Mouse (Mus musculus) kidney, postnatal 0 days (tissue): ENCODE results near the gene Zfp219. TPM values are rescaled to one million over a fixed set of nuclear protein-coding genes. Genes with fewer than 3 reads are reported as not detected.
"Not testable (repeated sequence)": the region's sequence is repeated elsewhere in the genome, so short reads cannot be mapped to it uniquely, and the experiment has no call there.

Source experiments
- ATAC-seq: fragments of 200-750 bp; cut with Nextera tagmentation; replicated peaks from 2 replicates; pipeline ENCODE4 v1.8.0; 2017; ENCODE audit warnings: low read depth, moderate number of reproducible peaks, moderate TSS enrichment, moderate library complexity; ENCODE audit not compliant: low FRiP score
- DNase-seq: peaks from one replicate; pipeline ENCODE4 v3.0.0-alpha.2; 2016; ENCODE audit warnings: low spot score
- H3K27ac ChIP-seq: fragments of 300-500 bp; sonication (generic); 2 replicates; pipeline ENCODE4 v1.5.1; 2014; ENCODE audit warnings: mild to moderate bottlenecking
- H3K27me3 ChIP-seq: fragments of 300-500 bp; sonication (generic); 2 replicates; pipeline ENCODE4 v1.6.1; 2014; ENCODE audit warnings: low read length, mixed read lengths; ENCODE audit not compliant: insufficient read depth
- H3K36me3 ChIP-seq: fragments of 300-500 bp; sonication (generic); 2 replicates; pipeline ENCODE4 v1.6.1; 2014; ENCODE audit warnings: low read length, mixed read lengths; ENCODE audit not compliant: insufficient read depth
- H3K4me1 ChIP-seq: fragments of 300-500 bp; sonication (generic); replicated peaks from 2 replicates; pipeline ENCODE4 v1.6.1; 2014; ENCODE audit warnings: antibody characterized with exemption, low read length, mixed read lengths; ENCODE audit not compliant: insufficient read depth
- H3K4me2 ChIP-seq: fragments of 300-500 bp; sonication (generic); 2 replicates; pipeline ENCODE4 v1.6.1; 2014; ENCODE audit warnings: mild to moderate bottlenecking, low read length, moderate library complexity, mixed read lengths
- H3K4me3 ChIP-seq: fragments of 300-500 bp; sonication (generic); replicated peaks from 2 replicates; pipeline ENCODE4 v1.5.1; 2014; ENCODE audit warnings: low read depth, low read length
- H3K9ac ChIP-seq: fragments of 300-500 bp; sonication (generic); 2 replicates; pipeline ENCODE4 v1.6.1; 2014; ENCODE audit warnings: low read depth, low read length
- H3K9me3 ChIP-seq: fragments of 300-500 bp; sonication (generic); replicated peaks from 2 replicates; pipeline ENCODE4 v1.6.1; 2016; ENCODE audit warnings: low read length, inconsistent platforms, mixed read lengths
- CTCF ChIP-seq: IDR thresholded peaks from 2 replicates; pipeline ENCODE4 v1.5.1; 2016; ENCODE audit warnings: antibody characterized with exemption, low read depth, mild to moderate bottlenecking, moderate library complexity
- WGBS: fragments of 180-500 bp; shearing (Covaris S2); extraction: QIAGEN DNeasy Blood & Tissue Kit; methylation state at CpG from one replicate; pipeline ENCODE4 v1.1.7; 2014; 5-methylcytosine and 5-hydroxymethylcytosine counted together
- polyA plus RNA-seq: library from polyadenylated mRNA; unstranded; fragments of >200 nt; fragmentation: Nextera tagmentation; extraction: Ambion mirVana; gene quantifications from 2 replicates; pipeline ENCODE4 v1.2.1, GENCODE M21; 2015

Gene Zfp219
- polyA plus RNA-seq: 34.0 and 35.8 TPM in 2 replicates

GRCm38 (mm10) chr14:52020486-52021137, at the start of gene Zfp219:
Zfp219 (minus strand) TSS chr14:52020733.
- peak; percentile 96 for DNase-seq
- 2% methylated on average over 15 of the region's 15 CpGs for WGBS
- peaks cover 30% of the 10 kb centered on the region for H3K4me1 ChIP-seq
- peak; percentile 83 for TF ChIP-seq CTCF
- H3K27me3 ChIP-seq: no peaks in the 10 kb centered on the region
- no peaks in the 10 kb centered on the region for H3K36me3 ChIP-seq
- H3K27ac ChIP-seq: peak within 1 kb of the TSS; percentile 100
- no peaks in the 10 kb centered on the region for H3K9me3 ChIP-seq
- H3K4me2 ChIP-seq: peak within 1 kb of the TSS; percentile 74
- H3K4me3 ChIP-seq: peak within 1 kb of the TSS; percentile 67
- peak within 1 kb of the TSS; percentile 86 for H3K9ac ChIP-seq
- peak; percentile 70 for ATAC-seq

DNA sequence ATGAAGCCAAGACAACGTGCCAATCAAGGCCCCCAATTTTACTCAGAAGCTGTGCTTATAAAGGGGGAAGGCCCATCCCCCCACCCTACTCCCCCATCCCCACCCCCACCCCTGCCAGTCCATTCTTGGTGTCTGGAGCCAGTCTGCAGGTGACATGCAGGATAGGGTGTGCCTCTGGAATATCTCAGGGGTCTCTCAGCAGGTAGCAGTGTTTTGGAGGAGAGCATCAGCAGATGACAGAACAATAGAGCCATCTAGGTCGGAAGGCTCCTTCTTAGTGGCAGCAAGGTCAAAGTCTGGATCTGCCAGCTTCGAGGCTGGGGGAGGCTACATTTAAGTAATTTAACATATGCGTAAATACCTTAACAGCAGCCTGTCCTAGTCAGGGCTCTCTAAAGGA, 45.6 kb upstream of the Zfp219 start:
- H3K9me3 ChIP-seq: no peaks in the 10 kb centered on the region
- no peak overlapping the region for H3K9ac ChIP-seq
- no peak for ATAC-seq
- no peaks in the 10 kb centered on the region for H3K27me3 ChIP-seq
- no peak overlapping the region for H3K27ac ChIP-seq
- no peak overlapping the region for H3K4me3 ChIP-seq
- DNase-seq: no peak
- H3K4me1 ChIP-seq: no peaks in the 10 kb centered on the region
- H3K36me3 ChIP-seq: no peaks in the 10 kb centered on the region
- TF ChIP-seq CTCF: no peak
- 53% methylated on average over 4 of the region's 4 CpGs for WGBS
- H3K4me2 ChIP-seq: no peak overlapping the region

- Histone ChIP-seq H3K27me3 (no peaks in the 10 kb centered on the region), H3K4me2 (no peak overlapping the region), H3K9me3 (no peaks in the 10 kb centered on the region), H3K36me3 (no peaks in the 10 kb centered on the region), H3K9ac (no peak overlapping the region), H3K27ac (no peak overlapping the region), H3K4me1 (no peaks in the 10 kb centered on the region), H3K4me3 (no peak overlapping the region)
- WGBS: 87% methylated on average over 8 of the region's 8 CpGs
- no peak for TF ChIP-seq CTCF
- DNase-seq (no peak), ATAC-seq (no peak)
Observed at GRCm38 (mm10) chr14:52061798-52062197, 41.3 kb upstream of the Zfp219 start.

DNA sequence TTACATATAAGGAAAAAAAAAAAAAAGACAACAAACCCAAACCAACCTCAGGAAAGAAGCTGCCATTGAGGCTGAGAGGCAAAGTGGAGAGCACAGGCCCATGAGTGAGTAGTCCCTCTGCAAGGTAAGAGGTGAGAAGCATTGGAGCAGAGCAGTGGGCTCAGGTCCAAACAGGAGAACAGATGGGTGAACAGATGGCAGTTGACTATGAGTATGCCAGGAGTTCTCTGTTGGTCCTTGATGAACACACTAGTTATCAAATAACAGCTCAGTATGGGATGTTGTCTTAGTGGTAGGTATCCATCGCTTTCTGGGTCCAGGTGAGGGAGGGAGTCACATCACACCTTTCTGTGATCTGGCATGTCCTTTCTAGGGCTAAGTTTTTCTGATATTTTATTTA, 40.3 kb upstream of the Zfp219 start:
- 83% methylated on average over 1 of the region's 1 CpGs for WGBS
- H3K4me2 ChIP-seq: no peak overlapping the region
- H3K9me3 ChIP-seq: no peaks in the 10 kb centered on the region
- no peak for TF ChIP-seq CTCF
- H3K27ac ChIP-seq: no peak overlapping the region
- no peak overlapping the region for H3K9ac ChIP-seq
- no peak overlapping the region for H3K4me3 ChIP-seq
- no peaks in the 10 kb centered on the region for H3K27me3 ChIP-seq
- ATAC-seq (no peak), DNase-seq (no peak)
- no peaks in the 10 kb centered on the region for H3K4me1 ChIP-seq
- H3K36me3 ChIP-seq: no peaks in the 10 kb centered on the region

- Histone ChIP-seq H3K9ac (no peak overlapping the region), H3K4me1 (no peaks in the 10 kb centered on the region), H3K4me2 (no peak overlapping the region), H3K27ac (no peak overlapping the region), H3K9me3 (no peaks in the 10 kb centered on the region), H3K27me3 (no peaks in the 10 kb centered on the region), H3K4me3 (no peak overlapping the region), H3K36me3 (no peaks in the 10 kb centered on the region)
- WGBS: 43% methylated on average over 4 of the region's 4 CpGs
- ATAC-seq: no peak
- TF ChIP-seq CTCF: no peak
- peak; percentile 18 for DNase-seq
Observed at GRCm38 (mm10) chr14:52059982-52060381, 39.4 kb upstream of the Zfp219 start.

GRCm38 (mm10) chr14:52052720-52053119, 32.2 kb upstream of the Zfp219 start:
- not testable (repeated sequence) for H3K9me3 ChIP-seq, ATAC-seq, H3K4me1 ChIP-seq, H3K4me3 ChIP-seq, H3K27me3 ChIP-seq, H3K9ac ChIP-seq, H3K27ac ChIP-seq, H3K36me3 ChIP-seq, DNase-seq, H3K4me2 ChIP-seq
- WGBS: 74% methylated on average over 3 of the region's 3 CpGs
